Mouse (Mus musculus) right cerebral cortex, postnatal 14 days (tissue): ENCODE measurements at regions not wholly inside any gene's neighbourhood (a gene's known extent, or its start where the extent isn't known, plus 50 kb on each side); places are given as distances from the start of the nearest gene placed in this dataset.
"Not testable (repeated sequence)": the region's sequence is repeated elsewhere in the genome, so short reads cannot be mapped to it uniquely, and the experiment has no call there.

Experiments
- DNase-seq: peaks from one replicate; pipeline ENCODE4 v3.0.0; 2022

GRCm38 (mm10) chr9:17987606-17988005 lies 304.3 kb upstream of the Chordc1 start:
- peak; percentile 11 for DNase-seq

- DNase-seq = no peak
Measured at GRCm38 (mm10) chr9:18002557-18002956, 289.4 kb upstream of the Chordc1 start.

- no peak for DNase-seq
Measured at GRCm38 (mm10) chr9:18041346-18041745, 250.6 kb upstream of the Chordc1 start.

- DNase-seq = not testable (repeated sequence)
Measured at GRCm38 (mm10) chr9:18042636-18043035, 249.3 kb upstream of the Chordc1 start.

GRCm38 (mm10) chr9:18076942-18077341 lies 215.0 kb upstream of the Chordc1 start:
- no peak for DNase-seq

GRCm38 (mm10) chr9:18078446-18078845 lies 213.5 kb upstream of the Chordc1 start:
- DNase-seq = not testable (repeated sequence)

GRCm38 (mm10) chr9:18079120-18079519 lies 212.8 kb upstream of the Chordc1 start:
- DNase-seq = not testable (repeated sequence)
